Mouse (Mus musculus): ENCODE measurements around the gene Fbxl2.

Gene Fbxl2

DNA sequence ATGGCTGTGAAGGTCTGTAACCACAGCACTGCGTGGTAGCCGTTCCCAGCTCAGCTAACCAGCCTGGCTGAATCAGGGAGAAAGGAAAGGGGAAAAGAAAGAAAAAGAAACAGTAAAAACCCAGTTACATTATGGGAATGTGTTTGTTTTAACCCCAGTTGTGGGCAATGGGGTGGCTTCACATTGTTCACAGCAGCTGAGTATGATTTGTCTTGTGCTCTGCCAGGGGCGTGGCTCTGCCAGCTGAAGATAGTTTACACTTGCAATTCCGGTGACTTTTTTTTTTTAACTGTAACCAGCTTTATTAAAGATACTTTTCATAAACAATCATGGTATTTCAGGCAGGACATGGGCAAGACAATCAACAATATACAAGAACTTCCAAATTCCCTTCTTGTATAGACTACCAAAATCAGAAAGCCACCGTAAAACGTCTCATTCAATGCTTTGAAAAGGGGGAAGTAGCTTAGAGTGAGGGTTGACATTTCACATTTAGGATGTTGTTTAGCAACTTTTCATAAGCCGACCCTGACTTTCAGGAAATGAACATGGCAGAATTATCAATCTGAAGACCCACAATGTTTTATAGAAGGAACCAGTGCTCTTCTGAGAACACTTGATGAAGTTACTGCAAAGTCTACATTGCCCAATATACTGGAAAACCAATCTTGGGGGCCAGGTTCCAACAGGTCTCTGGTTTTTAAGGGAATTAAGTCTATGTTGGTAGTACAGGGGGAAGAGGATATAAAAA is 26.8 kb downstream of the Fbxl2 start:
- DNase-seq (ENCODE audit: low spot score) = no peak

DNA sequence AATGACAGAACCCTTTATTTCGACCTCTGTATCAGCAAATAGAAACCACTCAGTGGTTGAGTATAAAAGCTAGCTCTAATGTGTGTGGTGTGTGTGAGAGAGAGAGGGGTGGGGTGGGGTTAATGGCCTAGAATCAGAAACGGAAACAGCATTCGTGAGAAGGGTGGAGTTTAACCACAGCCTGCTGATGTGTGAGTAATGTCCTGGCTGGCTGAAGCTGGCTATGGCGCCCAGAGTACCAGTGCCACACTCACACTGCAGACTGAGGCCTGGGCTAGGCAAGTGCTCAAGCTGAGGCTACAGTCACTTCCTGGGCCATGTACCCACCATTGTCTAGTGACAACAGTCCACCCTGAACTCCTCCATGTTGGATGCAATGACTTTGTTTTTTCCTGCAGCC is 29.6 kb downstream of the Fbxl2 start:
- no peak for DNase-seq (ENCODE audit: low spot score)

DNA sequence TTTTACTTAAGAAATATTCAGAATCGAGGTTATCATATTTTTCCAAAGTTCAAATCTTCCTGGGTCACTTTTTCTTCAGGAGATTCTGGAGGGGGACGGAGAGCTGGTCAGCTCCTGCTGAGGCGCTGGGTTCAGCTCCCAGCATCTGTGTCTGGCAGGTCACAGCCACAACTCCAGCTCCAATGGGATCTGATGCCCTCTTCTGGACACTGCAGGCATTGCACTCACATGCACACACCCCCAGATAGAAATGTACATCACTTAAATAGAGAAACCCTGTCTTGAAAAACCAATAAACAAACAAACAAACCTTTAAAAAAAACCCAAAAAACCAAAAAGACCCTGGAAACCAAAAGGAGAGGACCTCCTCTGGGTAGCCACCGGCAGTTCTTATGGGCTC is 30.3 kb downstream of the Fbxl2 start:
- DNase-seq (ENCODE audit: low spot score) = no peak

DNA sequence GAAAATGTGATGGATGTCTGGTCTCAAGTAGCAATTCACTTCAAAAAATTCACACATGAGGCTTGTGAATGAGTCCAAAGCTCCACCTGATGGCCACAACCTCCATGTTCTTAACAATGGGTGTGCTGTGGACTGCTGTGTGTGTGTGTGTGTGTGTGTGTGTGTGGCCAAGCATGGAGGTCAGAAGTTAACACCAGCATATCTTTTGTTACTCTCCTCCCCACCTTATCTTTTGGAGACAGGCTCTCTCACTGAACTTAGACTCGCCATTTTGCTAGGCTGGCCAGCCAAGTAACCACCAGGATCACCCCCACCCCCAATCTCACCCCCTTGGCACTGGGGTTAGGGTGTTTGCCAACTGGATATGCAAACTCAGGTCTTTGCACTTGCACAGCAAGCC is 32.0 kb downstream of the Fbxl2 start:
- DNase-seq (ENCODE audit: low spot score) = no peak

DNA sequence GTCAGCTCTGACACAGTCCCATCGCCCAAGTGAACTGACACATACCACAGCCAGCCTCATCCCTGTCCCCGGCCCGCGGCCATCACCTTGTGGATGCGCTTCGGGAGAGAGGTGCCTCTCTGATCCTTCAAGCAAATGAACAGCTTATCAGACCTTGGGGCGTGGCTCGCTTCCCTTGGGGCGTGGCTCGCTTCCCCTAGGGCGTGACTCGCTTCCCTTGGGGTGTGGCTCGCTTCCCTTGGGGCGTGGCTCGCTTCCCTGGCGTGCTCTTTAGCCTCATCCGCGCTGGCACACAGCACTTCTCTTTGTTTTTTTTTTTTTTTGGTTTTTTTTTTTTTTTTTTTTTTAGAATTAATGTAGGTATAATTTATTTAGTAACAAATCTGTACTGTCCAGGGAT is 34.8 kb downstream of the Fbxl2 start:
- DNase-seq (ENCODE audit: low spot score) = no peak

DNA sequence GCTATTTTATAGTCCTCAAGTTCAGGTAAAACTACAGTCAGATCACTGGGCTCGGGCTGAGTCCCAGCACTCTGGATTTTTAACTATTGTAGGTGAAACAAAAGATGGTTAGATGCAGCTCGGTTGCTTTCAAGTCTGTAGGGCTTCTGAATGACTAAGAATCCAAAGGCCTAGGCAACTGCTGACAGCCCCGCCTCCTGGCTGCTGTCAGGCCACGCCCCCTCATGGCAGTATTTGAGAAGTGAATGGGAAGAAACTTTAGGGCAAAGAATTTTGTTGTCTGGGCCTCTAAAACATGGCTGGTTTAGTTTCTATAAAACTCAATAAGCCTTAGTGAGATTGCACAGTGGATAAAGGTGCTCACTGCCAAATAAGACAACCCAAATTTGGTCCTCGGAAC is 36.5 kb downstream of the Fbxl2 start:
- no peak for DNase-seq (ENCODE audit: low spot score)

DNA sequence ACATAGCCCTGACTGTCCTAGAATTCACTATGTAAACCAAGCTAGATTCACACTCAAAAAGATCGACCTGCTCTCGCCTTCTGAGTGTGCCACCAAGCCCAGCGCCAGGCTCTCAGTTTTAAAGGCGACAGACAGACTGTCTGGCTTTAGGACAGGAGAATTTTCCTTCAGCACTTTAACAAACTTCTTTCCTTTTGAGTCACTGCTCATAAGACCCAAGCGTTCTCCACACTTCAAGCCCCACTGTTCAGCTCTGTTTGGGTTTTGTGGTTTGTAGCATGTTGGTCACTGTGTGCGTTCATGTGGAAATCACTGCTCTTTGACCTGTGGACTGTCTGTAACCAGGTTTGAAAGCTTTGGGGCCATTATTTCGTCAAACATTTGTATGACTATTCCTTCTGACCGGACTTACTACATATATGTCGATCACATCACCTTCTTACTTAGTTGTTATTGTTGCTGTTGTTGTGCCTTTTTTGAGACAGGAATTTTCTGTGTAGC is 38.1 kb downstream of the Fbxl2 start:
- DNase-seq (ENCODE audit: low spot score) = no peak

DNA sequence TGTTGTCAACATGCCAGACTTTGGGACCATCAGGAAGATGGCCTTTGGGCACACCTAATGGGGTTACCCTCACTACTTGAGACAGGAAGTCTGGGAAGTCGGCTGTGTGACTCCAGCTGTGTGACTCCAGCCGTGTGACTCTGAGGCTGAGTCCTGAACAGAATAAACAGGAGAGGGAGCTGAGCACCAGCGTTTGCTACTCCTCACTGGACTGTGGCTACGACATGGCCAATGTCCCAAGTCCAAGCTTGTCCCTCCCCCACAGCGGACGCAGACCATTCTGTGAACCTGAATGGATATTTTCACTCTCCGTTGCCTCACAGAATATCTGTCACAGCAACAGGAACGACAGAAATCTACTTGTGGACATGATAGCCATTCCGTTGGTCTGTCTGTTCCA is 39.2 kb downstream of the Fbxl2 start:
- no peak for DNase-seq (ENCODE audit: low spot score)

DNA sequence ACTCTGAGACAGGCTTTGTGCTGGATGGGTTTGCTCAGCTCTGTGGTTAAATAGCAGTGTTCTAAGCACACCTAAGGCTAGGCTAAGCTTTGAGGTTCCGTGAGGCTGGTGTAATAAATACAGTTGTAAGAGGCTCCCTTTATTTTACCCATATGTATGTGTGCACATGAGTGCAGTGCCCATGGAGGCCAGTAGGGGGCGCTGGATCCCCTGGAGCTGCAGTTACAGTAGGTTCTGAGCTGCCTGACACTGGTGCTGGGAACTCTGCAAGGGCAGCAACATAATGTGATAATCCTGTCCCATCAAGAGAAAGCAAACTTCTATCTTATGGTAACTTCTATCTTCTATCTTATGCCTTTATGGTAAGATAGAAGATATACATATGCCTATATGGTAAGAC is 47.7 kb downstream of the Fbxl2 start:
- DNase-seq (ENCODE audit: low spot score) = no peak

DNA sequence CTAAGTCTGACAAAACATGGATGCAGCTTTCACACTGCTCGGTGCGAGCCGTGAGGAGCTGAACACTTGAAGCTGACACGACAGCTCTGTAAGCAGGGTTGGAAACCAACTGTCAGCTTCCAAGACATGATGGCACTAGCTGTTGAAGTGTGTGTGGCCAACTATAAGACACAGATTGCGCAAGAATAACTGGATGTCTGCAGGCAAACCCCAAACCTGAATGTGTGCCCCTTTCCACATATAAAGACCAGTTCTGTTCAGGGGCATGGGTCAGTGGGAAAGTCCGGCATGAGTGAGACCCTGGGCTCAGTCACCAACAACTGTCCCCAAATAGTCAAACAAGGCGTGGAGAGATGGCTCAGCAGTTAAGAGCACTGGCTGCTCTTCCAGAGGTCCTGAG is 53.2 kb downstream of the Fbxl2 start:
- DNase-seq (ENCODE audit: low spot score) = no peak

DNA sequence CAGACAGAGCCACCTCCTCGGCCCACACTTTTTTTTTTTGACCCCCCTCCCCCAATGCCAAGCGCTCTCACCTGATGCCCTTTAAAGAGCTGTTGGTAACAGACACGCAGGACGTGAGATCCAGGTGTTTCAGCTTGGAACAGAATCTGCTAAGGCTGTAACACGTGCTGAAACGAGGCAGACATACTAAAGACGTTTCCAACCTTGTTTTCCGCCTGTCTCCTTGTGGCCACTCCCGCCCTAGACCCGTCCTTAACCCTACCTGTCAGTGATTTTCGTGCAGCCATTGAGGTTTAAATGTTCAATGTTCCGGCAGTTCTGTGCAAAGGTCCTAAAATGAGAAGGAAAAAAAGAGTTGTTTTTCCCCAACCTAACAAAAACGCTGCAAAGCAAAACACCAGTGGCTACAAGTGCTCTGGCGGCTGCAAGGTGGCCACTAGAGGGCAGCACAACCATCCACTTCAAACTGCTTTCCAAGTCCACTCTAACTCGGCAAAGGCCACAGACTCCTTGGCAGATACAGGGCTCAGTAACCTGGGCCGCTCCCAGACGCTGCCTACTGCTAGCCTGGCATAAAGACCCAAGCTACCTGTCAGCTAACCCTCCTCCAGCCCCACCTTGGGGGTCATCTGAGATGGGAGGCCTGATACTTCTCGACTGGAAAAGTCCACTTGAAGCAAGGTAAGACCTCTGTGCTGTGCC is 55.3 kb downstream of the Fbxl2 start:
- peak; percentile 62 for DNase-seq (ENCODE audit: low spot score)

DNA sequence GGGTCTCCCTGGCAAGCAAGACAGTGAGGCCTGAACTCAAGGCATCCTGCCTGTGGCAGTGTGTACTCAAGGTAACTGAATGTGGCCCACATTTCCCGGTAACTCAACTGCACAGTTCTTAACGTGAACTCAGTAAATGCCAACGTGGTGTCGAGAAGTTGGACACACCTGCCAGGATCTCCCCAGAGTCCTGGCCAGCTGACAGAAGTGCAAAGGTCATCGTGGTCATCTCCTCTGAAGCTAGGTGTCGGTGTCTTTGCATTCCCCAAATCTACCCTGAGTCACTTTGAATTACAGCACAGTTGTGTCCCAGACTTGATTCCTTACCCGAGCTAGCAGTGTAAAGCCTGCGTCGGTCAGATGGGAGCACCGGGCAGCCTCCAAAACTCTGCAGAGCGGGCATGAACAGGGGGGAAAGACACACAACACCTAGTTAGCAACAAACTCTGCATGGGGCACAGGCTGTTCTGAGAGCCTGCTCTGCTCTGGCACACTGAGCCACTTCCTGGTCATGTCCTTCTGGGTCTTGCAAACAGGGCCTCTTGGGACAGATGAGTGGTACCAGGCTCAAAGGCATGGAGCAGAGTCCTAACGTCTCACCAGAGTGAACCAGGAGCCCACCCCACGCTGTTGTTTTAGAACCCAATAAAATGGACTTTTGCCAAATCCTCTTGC is 60.9 kb downstream of the Fbxl2 start:
- no peak for DNase-seq (ENCODE audit: low spot score)

DNA sequence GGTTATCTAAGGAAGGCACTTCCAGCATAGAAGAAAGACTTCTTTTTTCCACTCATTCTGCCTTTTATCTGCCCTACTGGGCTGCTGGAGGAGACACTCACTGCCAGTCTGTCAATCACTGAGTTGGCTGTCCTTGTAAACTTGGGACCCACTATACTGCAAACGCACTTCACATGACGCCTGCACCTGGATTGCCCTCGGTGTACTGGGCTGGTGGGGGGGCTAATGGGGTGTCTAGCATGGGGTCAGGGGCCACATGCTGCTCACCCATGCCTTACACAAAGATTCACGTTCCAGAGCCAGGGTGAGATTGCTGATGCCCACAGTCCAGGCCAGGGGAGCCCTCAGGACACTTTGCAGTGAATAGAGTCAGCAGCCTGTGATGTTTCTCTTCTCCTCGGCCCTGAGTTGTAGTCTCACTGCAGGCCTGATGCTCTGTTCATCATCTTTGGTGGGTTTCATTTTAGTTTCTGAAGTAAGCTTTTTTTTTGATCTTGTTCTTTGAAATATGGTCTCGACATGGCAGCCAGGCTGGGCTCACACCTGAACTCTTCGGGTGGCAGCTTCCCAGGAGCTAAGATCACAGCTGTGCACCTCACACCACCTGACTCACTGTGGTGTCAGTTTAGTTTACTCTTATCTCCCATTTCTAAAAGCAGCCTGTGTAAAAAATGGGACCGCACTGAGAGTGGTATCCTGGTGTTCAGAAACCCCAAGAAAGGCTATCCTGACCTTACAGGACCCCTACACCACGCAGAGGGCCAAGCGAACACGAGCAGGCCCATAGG is 62.9 kb downstream of the Fbxl2 start:
- DNase-seq (ENCODE audit: low spot score) = no peak

DNA sequence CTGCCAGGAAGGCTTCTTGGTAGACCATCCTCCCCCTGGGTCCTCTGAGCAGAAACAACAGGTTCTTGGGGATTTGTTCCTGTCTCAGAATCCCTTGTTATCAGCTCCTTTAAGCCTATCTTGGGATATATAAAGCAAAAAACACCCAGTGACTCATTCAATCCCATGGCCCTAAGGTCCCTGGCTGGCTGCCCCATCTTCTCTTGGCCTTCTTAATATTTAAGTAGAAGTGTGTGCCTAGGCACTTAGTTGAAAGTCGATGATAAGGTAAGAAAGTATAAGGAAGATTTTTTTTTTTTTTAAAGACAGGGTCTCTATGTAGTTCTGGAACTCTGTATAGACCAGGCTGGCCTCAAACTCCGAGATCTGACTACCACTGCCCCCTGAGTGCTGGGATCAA is 63.5 kb downstream of the Fbxl2 start:
- no peak for DNase-seq (ENCODE audit: low spot score)

DNA sequence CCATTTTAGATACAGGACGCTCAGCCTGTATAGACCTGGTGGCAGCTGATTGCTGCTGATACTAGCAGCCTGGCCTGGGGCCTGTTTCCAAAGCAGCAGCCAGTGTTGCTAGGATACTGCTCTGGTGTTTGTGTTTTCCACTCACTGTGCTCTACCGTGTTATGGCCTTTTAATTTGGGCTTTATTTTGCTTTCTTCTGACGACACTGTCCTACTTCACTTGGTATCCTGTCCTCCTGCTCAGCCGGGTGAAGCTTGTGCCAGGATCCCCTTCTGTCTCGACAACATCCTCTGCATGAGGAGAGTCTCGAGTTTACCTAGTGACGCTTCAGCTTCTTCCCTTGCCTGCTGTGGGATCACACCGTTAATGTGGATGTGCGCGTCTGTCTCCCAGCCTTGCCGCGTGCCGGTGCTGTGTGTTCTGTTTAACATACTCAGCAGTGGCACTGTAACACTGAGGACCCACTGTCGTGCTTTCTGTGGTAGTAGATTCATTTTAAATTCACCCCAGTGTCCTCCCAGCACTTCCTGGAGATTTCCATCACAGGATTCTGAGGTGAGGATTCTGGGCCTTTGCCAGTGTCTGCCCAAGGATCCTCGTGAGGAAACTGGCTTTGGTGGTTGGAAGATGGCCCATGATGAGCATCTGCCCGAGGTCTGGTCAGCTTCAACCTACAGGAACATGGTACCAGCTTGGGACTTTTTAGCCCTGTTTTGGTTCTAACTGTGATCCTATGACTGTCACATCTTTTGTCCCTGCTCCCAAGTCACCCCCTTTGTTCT is 64.7 kb downstream of the Fbxl2 start:
- no peak for DNase-seq (ENCODE audit: low spot score)

DNA sequence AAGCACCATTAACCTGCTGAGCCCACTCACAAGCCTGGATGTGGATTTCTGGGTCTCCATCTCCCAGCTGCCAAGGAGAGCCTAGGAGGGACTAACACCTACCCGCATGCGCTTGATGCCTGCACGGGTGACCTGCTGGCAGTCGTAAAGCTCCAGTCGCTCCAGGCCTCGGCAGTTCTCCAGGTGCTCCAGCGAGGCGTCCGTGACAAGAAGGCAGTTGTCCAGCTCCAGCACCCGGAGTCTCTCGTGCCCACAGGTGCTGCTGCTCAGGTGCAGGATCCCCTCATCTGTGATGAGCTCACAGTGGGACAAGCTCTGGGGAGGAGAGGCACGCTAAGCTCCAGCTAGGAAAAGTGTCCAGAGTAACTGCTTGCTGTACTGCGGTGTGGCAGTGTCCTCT is 66.6 kb downstream of the Fbxl2 start:
- DNase-seq (ENCODE audit: low spot score) = no peak

DNA sequence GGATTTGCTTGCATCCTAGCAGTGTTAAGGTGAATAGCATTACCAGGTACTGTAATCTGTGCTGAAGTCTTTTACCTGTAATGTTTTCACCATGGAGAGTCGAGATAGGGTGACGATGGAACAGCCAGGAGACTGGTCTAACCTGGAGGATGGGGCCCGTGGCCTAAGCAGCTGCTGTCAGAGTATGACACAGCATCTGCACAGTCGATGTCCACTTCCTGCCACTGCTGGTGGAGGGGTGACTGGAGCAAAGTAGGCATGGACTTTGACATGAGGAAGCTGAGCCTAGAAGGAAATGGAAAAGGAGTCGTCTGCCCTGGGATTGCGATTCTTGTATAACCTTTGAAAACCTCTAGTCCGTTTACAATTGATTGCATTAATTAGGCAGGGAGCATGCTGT is 67.3 kb downstream of the Fbxl2 start:
- no peak for DNase-seq (ENCODE audit: low spot score)

DNA sequence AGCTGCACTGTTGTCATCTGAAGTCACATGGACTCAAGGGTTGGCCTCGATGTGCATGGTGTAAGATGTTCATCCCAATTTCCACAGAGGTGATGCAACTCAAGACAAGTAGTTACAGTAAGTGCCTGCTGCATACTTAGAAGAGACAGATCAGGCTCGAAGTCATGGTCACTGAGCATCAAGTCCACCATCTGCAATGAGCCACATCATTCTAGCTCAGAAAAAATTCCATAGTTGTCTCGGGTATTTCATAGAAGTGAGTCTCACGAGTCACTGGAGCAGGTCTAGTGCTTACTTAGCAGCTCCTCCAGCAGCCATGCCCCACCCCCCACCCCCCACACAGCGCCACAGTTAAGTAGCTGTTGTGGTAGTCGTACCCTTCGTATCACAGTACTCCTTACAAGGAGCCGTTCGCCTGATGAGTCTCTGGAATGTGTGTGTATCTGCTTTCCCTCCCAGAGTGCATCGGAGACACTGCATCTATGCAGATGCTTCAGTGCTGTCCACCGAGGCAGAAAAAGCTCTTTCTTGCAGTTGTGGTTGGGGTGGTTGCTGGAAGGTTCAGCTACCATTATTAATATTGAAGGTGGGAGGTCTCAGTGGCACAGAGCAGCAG is 68.7 kb downstream of the Fbxl2 start:
- DNase-seq (ENCODE audit: low spot score) = no peak

DNA sequence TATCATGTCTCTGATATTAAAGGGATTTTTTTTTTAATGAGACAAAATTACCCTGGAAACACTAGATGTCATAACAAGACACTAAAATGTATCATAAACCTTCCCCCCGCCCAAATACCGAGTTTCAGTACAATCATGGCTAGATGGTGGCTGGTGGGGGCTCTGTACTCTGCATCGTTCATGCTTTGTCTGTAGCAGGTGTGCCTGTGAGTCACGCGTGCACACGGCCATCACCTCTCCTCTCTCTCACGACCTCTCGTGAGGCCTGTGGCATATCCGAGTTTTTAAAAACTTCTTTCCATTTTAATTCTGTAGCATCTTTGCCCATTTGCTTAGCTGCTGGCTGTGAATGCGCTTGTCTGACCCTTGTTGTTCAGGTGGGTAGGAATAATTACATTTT is 69.7 kb downstream of the Fbxl2 start:
- DNase-seq (ENCODE audit: low spot score) = no peak

DNA sequence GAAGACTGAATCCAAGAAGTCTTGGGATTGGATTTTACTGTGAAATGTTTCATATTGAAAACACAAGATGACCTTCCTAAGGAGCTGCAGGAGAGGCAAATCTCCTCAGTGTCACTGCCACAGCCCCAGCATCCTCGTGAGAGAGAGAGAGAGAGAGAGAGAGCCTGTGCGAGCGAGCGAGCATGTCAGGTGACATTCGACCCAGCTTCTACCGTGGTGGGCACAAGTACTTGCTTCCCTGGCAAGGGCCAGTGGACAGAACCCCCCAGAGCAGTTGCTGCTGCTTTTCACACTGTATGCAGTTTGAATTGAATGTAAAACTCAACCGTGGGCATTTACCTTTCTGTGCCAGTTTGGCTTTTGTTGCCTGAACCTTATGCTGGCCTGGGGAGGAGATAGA is 70.5 kb downstream of the Fbxl2 start:
- no peak for DNase-seq (ENCODE audit: low spot score)

DNA sequence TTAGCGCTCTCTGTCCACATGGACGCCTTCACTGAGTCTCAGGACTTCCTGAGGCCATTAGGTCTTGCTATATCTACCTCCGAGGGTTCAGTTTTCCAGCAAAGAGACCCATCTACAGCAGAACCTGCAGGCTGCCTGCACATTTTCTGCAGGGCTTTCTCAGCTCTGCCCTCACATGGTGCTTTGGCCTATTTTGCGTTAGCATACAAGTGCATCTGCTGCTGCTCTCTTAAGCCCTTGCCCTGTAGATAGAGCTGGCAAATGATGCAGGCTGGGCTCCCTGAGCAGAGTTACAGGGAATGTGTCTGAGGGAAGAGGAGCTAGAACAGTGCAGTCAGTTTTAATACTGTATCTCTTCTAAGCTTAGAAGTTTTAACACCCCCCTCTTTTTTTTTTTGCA is 71.0 kb downstream of the Fbxl2 start:
- no peak for DNase-seq (ENCODE audit: low spot score)
